Mouse (Mus musculus): Measurements from ENCODE around the gene Apol7a. TPM values are rescaled to one million over a fixed set of nuclear protein-coding genes. Genes with fewer than 3 reads are reported as not detected.
"Not testable (repeated sequence)": the region's sequence is repeated elsewhere in the genome, so short reads cannot be mapped to it uniquely, and the experiment has no call there.

The Apol7a gene
- polyA plus RNA-seq, 1 experiment from 2014 or later, result not detected

DNA sequence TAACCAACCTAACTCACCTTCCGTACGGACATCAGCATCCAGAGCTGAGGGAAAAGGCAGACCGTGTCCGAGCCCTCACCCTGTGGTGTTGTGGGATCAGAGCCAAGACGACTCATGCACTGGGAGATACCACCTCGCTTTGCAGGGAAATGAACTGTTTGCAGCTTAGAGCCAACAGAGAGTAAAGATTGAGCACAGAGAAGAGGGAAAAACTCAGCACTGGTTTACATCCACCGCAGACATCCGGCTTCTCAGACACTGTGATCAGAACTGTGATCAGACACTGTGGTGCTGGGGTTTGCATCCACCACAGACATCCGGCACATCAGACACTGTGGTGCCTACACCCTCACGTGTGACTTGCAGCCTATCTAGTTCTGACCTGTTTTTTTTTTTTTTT lies 7.5 kb upstream of the Apol7a start:
- not testable (repeated sequence) for H3K9ac ChIP-seq (replicated peaks); H3K4me1 ChIP-seq (replicated peaks); H3K27me3 ChIP-seq; H3K4me3 ChIP-seq (replicated peaks); H3K36me3 ChIP-seq; H3K27ac ChIP-seq; H3K4me2 ChIP-seq; H3K9me3 ChIP-seq; ATAC-seq (ENCODE audit: insufficient number of reproducible peaks, insufficient read depth, low FRiP score, low TSS enrichment, low read depth)
- WGBS, result 88% methylated on average over 10 of the region's 10 CpGs

DNA sequence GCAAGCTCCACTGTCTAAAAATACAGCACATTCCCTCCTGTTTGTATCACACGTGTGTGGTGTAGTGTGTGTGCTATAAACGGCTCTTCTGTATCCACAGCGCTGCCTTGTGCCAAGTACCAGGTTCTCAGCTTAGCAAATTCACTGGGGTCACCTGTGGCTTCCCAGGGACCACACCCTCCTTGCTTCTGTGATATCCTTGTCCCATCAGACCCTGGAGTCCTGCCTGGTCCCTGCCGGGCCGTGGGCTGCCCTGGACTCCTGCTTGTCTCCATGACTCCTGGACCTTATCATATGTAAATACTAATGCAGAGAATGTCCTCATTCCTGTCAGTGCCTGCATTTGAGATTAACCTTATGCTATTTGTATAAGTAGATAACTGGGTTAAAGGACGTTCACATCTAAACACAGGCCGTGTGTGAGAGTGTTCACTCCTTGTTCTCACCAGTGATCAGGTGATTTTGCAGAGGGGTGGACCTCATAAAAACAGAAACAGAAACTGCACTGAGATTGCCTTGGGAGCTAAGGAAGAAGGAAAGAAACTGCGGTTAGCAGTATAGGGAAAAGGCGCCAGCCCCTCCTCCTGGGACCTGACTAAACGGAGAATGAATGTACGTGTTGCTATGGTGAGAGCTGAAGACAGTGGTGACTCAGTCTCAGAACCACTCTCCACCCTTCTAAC lies 1.3 kb downstream of the Apol7a start:
- H3K9ac ChIP-seq (replicated peaks); H3K4me2 ChIP-seq; H3K27ac ChIP-seq; H3K4me1 ChIP-seq (replicated peaks); ATAC-seq (ENCODE audit: insufficient number of reproducible peaks, insufficient read depth, low FRiP score, low TSS enrichment, low read depth); H3K9me3 ChIP-seq; H3K27me3 ChIP-seq; H3K4me3 ChIP-seq (replicated peaks); H3K36me3 ChIP-seq: not testable (repeated sequence)
- WGBS, result 79% methylated on average over 11 of the region's 11 CpGs

DNA sequence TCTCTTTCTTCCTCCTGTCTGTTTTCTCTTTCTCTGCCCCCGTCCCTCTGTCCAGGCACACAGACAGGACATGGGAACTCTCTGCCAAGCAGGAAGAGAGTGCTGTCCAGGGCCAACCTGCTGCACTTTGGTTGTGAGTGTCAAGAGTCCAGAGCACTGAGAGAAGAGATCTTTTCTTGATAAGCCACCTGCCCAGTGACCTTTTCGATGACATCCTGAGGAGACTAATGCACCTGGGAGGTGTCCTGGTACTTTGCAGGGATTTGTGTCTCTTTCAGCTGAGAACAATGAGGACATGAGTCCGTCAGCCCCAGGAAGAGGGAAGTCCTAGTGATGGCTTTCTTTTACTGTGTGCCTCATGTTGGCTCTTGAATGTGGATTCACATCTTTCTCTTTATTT lies 5.1 kb downstream of the Apol7a start:
- ATAC-seq (ENCODE audit: insufficient number of reproducible peaks, insufficient read depth, low FRiP score, low TSS enrichment, low read depth); H3K9me3 ChIP-seq; H3K36me3 ChIP-seq; H3K27me3 ChIP-seq; H3K4me3 ChIP-seq (replicated peaks); H3K9ac ChIP-seq (replicated peaks); H3K27ac ChIP-seq; H3K4me1 ChIP-seq (replicated peaks); H3K4me2 ChIP-seq: not testable (repeated sequence)
- WGBS, result 69% methylated on average over 3 of the region's 3 CpGs

DNA sequence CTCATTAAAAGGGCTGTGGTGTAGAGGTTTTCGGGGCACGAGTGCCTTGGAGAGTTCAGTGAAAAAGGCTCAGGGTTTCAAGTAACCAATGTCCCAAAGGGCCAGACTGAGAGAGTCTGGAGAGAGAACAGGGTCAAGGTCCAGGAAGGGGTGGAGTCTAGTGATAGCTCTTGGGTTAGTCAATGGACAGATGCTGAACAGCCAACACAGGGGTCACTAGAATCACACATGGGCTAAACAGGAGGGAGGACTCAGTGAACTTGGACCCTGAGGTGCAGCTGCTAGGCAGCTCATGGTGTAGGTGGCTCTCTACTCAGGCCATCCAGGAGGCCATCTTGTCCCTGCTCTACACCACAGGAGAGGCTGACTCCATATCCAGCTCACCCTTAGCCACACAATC lies 11.4 kb downstream of the Apol7a start:
- 84% methylated on average over 2 of the region's 2 CpGs for WGBS
- no peak overlapping the region for H3K9ac ChIP-seq (replicated peaks)
- no peaks in the 10 kb centered on the region for H3K27me3 ChIP-seq
- H3K4me3 ChIP-seq (replicated peaks), result no peak overlapping the region
- H3K27ac ChIP-seq, result no peak overlapping the region
- no peaks in the 10 kb centered on the region for H3K9me3 ChIP-seq
- no peak overlapping the region for H3K4me2 ChIP-seq
- no peaks in the 10 kb centered on the region for H3K4me1 ChIP-seq (replicated peaks)
- H3K36me3 ChIP-seq, result no peaks in the 10 kb centered on the region
- no peak for ATAC-seq (ENCODE audit: insufficient number of reproducible peaks, insufficient read depth, low FRiP score, low TSS enrichment, low read depth)

DNA sequence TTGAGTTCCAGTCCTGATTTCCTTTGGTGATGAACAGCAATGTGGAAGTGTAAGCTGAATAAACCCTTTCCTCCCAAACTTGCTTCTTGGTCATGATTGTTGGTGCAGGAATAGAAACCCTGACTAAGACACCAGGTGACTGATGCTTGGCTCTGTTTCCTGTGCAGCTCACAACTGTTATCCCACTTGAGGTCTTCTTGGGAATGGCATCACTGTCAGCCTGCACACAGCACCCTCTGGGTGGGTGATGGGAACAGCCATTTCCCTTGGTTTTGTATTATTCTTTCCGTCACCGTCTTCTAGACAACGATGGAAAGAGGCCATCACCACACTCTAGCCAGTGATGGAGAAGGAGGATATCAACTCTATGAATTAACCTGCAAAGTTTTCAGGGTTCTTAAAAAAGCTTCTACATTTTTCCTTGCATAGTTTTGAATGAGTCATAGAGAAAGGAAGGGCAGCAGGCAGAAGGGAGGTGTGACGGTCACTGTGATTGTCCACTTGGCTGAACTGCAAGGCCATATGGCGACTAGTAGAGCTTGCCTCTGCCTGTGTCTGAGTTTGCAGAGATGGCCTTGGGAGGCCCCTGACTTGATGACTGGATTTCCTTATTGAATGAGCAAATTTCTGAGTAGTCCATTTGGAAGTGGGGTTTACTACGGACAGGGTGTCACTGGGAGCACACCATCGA lies 14.4 kb downstream of the Apol7a start:
- Histone ChIP-seq H3K27ac (no peak overlapping the region), H3K36me3 (no peaks in the 10 kb centered on the region), H3K4me2 (no peak overlapping the region), H3K9me3 (no peaks in the 10 kb centered on the region), H3K9ac (replicated peaks) (no peak overlapping the region), H3K4me3 (replicated peaks) (no peak overlapping the region), H3K27me3 (0 out of 2 replicates have a peak, but pooled peaks cover 2% of the 10 kb centered on the region), H3K4me1 (replicated peaks) (no peaks in the 10 kb centered on the region)
- no peak for ATAC-seq (ENCODE audit: insufficient number of reproducible peaks, insufficient read depth, low FRiP score, low TSS enrichment, low read depth)
- WGBS, result 90% methylated on average over 7 of the region's 7 CpGs

DNA sequence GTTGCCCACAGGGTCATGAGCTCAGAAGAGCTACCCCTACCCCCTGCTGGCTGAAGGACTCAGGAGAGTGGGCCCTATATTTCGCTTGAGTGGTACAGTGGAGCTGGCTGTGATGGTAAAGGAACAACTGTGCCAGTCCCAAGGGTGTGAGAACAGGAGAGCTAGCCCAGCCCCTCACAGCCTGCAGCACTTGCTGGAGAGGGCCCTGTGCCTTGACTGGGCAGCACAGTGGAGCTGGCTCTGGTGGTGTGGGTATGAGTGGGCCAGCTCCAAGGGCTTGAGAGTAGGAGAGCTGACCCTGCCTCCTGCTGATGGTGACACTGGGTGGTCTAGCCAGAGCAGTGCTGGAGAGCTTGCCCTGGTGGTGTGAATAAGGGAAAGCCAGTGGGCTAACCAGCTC lies 16.0 kb downstream of the Apol7a start:
- Histone ChIP-seq H3K9me3 (no peaks in the 10 kb centered on the region), H3K36me3 (no peaks in the 10 kb centered on the region), H3K4me2 (no peak overlapping the region), H3K4me1 (replicated peaks) (no peaks in the 10 kb centered on the region), H3K27me3 (0 out of 2 replicates have a peak, but pooled peaks cover 2% of the 10 kb centered on the region), H3K27ac (no peak overlapping the region), H3K4me3 (replicated peaks) (no peak overlapping the region), H3K9ac (replicated peaks) (no peak overlapping the region)
- WGBS, result 53% methylated on average over 1 of the region's 1 CpGs
- ATAC-seq (ENCODE audit: insufficient number of reproducible peaks, insufficient read depth, low FRiP score, low TSS enrichment, low read depth), result no peak

DNA sequence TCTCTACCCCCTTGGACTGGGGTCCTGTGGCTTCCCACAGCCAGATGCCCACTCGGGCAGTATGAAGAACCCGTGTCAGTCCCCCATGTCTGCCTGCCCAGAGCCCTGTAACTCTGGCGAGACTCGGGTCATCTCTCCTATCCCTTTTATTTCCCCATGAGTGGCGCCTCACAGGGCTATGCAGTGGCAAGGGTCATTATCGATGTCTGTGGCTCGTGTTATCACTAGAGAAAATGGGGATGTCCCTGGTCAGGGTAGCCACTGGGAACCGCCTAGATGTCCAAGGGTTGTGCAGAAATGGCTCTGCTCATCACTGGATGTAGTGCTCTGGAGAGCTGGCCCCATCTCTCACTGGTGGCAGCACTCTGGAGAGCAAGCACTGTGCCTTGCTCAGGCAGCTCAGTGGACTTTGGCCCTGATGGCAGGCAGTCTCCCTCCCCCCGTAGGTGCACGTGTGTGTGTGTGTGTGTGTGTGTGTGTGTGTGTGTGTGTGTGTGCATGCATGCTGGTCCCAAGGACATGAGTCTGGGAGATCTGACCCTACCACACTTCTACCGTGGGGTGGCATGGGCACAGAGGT lies 16.5 kb downstream of the Apol7a start:
- no peaks in the 10 kb centered on the region for H3K4me1 ChIP-seq (replicated peaks)
- H3K4me3 ChIP-seq (replicated peaks), result no peak overlapping the region
- 83% methylated on average over 11 of the region's 11 CpGs for WGBS
- no peaks in the 10 kb centered on the region for H3K9me3 ChIP-seq
- H3K27ac ChIP-seq, result no peak overlapping the region
- H3K9ac ChIP-seq (replicated peaks), result no peak overlapping the region
- H3K27me3 ChIP-seq, result 0 out of 2 replicates have a peak, but pooled peaks cover 2% of the 10 kb centered on the region
- ATAC-seq (ENCODE audit: insufficient number of reproducible peaks, insufficient read depth, low FRiP score, low TSS enrichment, low read depth), result no peak
- no peaks in the 10 kb centered on the region for H3K36me3 ChIP-seq
- no peak overlapping the region for H3K4me2 ChIP-seq

DNA sequence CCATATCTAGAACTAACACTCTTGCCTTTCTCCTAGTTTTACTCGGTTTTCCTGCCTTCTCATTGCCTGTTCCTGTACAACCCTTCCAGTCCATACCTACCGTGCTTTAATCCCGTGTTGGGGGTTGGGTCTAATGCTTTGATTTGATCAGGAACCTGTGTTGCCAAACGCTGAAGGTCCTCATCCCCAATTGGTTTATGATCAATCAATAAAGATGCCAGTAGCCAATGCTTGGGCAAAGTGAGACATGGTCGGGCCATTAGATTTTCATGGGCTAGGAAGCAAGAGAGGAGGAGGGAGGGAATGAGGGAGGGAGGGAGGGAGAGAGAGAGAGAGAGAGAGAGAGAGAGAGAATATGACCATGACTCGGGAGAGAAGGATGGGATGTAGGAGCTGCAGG lies 17.4 kb downstream of the Apol7a start:
- WGBS, result 80% methylated on average over 6 of the region's 6 CpGs
- Histone ChIP-seq H3K4me1 (replicated peaks) (no peaks in the 10 kb centered on the region), H3K36me3 (no peaks in the 10 kb centered on the region), H3K4me3 (replicated peaks) (no peak overlapping the region), H3K27ac (no peak overlapping the region), H3K27me3 (0 out of 2 replicates have a peak, but pooled peaks cover 2% of the 10 kb centered on the region), H3K9ac (replicated peaks) (no peak overlapping the region), H3K9me3 (no peaks in the 10 kb centered on the region), H3K4me2 (no peak overlapping the region)
- ATAC-seq (ENCODE audit: insufficient number of reproducible peaks, insufficient read depth, low FRiP score, low TSS enrichment, low read depth), result no peak

DNA sequence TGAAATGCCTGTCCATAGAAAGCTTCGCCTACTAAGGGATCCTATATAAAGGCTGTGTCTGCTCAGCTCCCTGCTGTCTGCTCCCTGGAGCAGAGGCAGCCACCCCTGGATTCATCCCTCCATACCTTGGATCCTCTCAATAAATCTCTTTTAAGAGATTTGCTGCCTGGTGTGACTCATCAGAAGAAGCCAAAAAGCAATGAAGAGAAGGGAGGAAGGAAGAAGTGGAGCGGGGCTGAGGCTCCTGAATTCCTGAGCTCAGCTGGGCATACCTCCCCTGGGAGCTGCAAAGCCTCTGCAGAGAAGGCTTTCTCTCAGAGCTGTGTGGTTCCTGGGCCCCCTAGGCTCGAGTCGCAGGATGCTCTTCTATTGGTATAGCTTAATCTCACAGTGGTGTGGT lies 19.0 kb downstream of the Apol7a start:
- H3K4me1 ChIP-seq (replicated peaks), result no peaks in the 10 kb centered on the region
- H3K27ac ChIP-seq, result no peak overlapping the region
- H3K4me3 ChIP-seq (replicated peaks), result no peak overlapping the region
- no peak overlapping the region for H3K4me2 ChIP-seq
- no peaks in the 10 kb centered on the region for H3K9me3 ChIP-seq
- 0 out of 2 replicates have a peak, but pooled peaks cover 2% of the 10 kb centered on the region for H3K27me3 ChIP-seq
- no peak overlapping the region for H3K9ac ChIP-seq (replicated peaks)
- WGBS, result 49% methylated on average over 4 of the region's 4 CpGs
- no peaks in the 10 kb centered on the region for H3K36me3 ChIP-seq
- no peak for ATAC-seq (ENCODE audit: insufficient number of reproducible peaks, insufficient read depth, low FRiP score, low TSS enrichment, low read depth)

DNA sequence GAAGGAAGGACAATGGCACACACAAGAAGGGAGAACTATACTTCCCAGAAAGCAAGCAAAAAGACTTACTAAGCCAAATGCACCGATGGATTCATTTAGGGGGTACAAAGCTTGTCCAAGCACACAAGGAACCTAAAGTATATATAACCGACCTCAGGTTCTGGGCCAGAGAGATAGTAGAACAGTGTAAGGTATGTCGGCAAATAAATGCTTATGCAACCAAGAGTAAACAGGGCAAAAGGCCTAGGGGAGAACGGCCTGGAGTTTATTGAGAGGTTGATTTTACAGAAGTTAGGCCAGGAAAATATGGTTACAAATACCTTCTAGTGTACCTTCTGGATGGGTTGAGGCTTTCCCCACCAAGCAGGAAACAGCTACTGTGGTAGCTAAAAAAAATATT lies 21.5 kb downstream of the Apol7a start:
- H3K27ac ChIP-seq, result no peak overlapping the region
- 0 out of 2 replicates have a peak, but pooled peaks cover 2% of the 10 kb centered on the region for H3K27me3 ChIP-seq
- 94% methylated on average over 4 of the region's 4 CpGs for WGBS
- H3K4me3 ChIP-seq (replicated peaks), result no peak overlapping the region
- H3K4me2 ChIP-seq, result no peak overlapping the region
- ATAC-seq (ENCODE audit: insufficient number of reproducible peaks, insufficient read depth, low FRiP score, low TSS enrichment, low read depth), result no peak
- H3K9ac ChIP-seq (replicated peaks), result no peak overlapping the region
- no peaks in the 10 kb centered on the region for H3K9me3 ChIP-seq
- H3K36me3 ChIP-seq, result no peaks in the 10 kb centered on the region
- no peaks in the 10 kb centered on the region for H3K4me1 ChIP-seq (replicated peaks)

DNA sequence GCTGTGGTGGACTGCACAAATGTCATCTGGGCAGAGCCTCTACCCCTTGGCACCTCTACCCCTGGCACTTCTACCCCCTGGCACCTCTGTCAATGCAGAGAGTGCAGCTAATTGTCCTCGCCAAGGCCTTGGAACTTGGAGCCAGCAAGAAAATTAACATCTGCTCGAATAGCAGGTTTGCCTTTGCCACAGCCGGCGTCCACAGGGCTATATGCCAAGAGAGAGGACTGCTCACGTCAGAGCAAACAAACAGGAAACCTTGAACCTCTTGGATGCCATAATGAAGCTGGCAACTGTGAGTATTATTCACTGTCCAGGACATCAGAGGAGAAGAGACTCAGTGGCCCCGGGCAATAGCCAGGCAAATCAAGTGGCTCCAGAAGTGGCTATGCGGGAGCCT lies 22.0 kb downstream of the Apol7a start:
- ATAC-seq (ENCODE audit: insufficient number of reproducible peaks, insufficient read depth, low FRiP score, low TSS enrichment, low read depth), result no peak
- Histone ChIP-seq H3K4me2 (no peak overlapping the region), H3K27ac (no peak overlapping the region), H3K4me3 (replicated peaks) (no peak overlapping the region), H3K9me3 (no peaks in the 10 kb centered on the region), H3K9ac (replicated peaks) (no peak overlapping the region), H3K36me3 (no peaks in the 10 kb centered on the region), H3K4me1 (replicated peaks) (no peaks in the 10 kb centered on the region), H3K27me3 (0 out of 2 replicates have a peak, but pooled peaks cover 2% of the 10 kb centered on the region)
- WGBS, result 85% methylated on average over 7 of the region's 7 CpGs

All from limb, embryonic 12.5 days (tissue).